Mouse (Mus musculus) C2C12 (cell line): ENCODE results near the gene Abca4.

Experiments used
- CEBPB ChIP-seq: IDR thresholded peaks from one replicate; pipeline ENCODE4 v1.6.1; 2011; ENCODE audit warnings: low read depth, mild to moderate bottlenecking, control low read depth, moderate library complexity
- CTCF ChIP-seq: IDR thresholded peaks from one replicate; pipeline ENCODE4 v1.5.1; 2011; ENCODE audit not compliant: control insufficient read depth, insufficient read depth, insufficient read length
- USF1 ChIP-seq: IDR thresholded peaks from one replicate; pipeline ENCODE4 v1.6.1; 2011; ENCODE audit warnings: low read depth, mild to moderate bottlenecking, control low read depth, moderate library complexity

DNA sequence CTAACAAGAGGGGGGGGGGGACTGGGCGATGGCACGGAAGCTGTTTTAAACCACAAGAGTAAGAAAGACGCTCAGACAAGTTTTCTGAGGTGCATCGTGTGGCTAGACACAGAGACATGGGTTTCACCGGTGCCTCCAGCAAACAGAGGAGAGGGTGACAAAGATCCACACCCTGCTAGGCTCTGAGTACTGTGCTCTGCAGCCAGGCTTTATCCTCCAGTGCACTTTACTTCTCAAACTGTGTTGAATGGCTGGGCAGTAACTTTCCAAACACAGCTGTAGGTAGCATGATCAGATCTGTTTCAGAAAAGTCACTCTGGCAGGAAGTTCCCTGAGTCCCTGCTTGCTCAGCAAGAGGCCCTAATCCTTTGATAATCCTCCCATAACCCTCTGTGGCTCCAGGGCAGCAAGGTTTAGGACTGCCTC lies 158.1 kb downstream of the Abca4 start:
- TF ChIP-seq CTCF (no peak), CEBPB (no peak), USF1 (no peak)
